Mouse (Mus musculus): ENCODE measurements around the gene 1700013H16Rik. TPM values are rescaled to one million over a fixed set of nuclear protein-coding genes. Genes with fewer than 3 reads are reported as not detected.

Gene 1700013H16Rik
- polyA plus RNA-seq, 1 experiment from 2014 or later, result not detected

DNA sequence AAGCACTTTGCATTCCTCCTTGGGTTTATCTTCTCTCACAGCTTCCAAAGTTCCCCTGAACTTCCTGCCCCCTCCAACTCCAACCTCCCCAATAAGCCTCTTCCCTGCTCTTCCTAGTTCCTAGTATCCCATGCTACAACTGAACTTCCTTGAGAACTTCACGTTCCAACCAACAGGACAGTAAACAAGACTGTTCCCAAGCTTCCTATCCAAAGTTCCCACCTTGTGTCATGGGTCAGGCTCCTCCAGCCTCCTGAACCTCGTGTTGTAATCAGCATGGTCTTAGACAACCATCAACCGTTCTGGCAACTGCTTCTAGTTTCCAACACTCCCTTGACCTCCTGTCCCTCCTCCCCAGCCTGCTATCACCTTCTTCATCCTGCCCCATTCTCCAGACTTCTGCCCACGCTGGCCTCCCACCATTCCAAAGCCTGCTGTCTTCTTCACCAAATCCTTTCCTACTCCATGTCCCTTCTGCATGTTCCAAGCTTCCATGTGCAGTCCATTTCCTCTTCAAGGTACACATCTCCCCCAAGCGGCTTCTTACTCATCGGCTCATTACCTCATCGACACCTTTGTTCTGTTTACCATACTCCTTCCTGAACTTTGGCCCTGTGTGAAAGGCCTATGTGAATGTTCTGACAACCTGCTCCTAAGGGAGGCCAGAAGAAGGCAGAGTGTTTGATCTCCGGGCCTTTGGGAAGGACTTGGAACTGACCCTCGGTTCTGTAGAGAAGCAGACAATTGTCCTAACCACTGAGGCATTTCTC, 63.4 kb downstream of the 1700013H16Rik start:
- WGBS, result 81% methylated on average over 9 of the region's 9 CpGs
- H3K9me3 ChIP-seq, result no peaks in the 10 kb centered on the region
- ATAC-seq (ENCODE audit: insufficient number of reproducible peaks, insufficient read depth, low FRiP score, low TSS enrichment), result no peak

DNA sequence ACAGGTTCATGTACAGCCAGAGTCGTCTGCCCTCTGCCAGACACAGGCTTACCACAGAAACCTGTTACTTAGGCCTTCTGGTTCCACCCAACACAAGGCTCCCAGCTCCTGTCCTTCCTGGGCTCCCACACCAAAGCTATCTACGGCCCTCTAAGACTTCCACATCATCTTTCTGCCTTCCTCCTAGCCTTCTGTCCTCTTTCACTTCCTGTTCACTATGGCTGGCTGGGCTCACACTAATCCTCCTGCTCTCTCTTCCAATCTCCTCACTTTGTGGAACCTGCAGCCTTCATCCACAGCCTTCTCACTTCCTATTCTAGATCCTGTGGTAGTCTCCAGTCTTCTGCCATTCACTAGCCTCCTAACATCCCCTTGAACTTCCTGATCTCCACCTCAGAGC, 64.5 kb downstream of the 1700013H16Rik start:
- no peak for ATAC-seq (ENCODE audit: insufficient number of reproducible peaks, insufficient read depth, low FRiP score, low TSS enrichment)
- no peaks in the 10 kb centered on the region for H3K4me1 ChIP-seq
- WGBS, result 71% methylated on average over 2 of the region's 2 CpGs
- H3K4me2 ChIP-seq (replicated peaks), result no peak overlapping the region
- H3K9ac ChIP-seq, result no peak overlapping the region
- no peaks in the 10 kb centered on the region for H3K9me3 ChIP-seq
- H3K27ac ChIP-seq, result no peak overlapping the region
- no peaks in the 10 kb centered on the region for H3K36me3 ChIP-seq
- no peaks in the 10 kb centered on the region for H3K27me3 ChIP-seq
- no peak overlapping the region for H3K4me3 ChIP-seq

More for the DNA sequence above, 63.4 kb downstream of the 1700013H16Rik start:
- Histone ChIP-seq H3K27ac (no peak overlapping the region), H3K4me3 (no peak overlapping the region), H3K36me3 (no peaks in the 10 kb centered on the region), H3K4me1 (no peaks in the 10 kb centered on the region), H3K4me2 (replicated peaks) (no peak overlapping the region), H3K27me3 (no peaks in the 10 kb centered on the region), H3K9ac (no peak overlapping the region)

Other genes starting within 250 kb of the 1700013H16Rik start
- gene Rtl8c, start 149.8 kb downstream of the 1700013H16Rik start, polyA plus RNA-seq (2016; fragmentation: Nextera tagmentation; extraction: Ambion mirVana), result 31.6 and 35.2 TPM in 2 replicates
- gene Gm14597, start 148.9 kb downstream of the 1700013H16Rik start, polyA plus RNA-seq (2016; fragmentation: Nextera tagmentation; extraction: Ambion mirVana), result not detected in 2 replicates
- gene Rtl8a, start 114.1 kb downstream of the 1700013H16Rik start, polyA plus RNA-seq (2016; fragmentation: Nextera tagmentation; extraction: Ambion mirVana), result 66.0 and 67.4 TPM in 2 replicates
- 63.4 and 66.2 TPM in 2 replicates for gene Rtl8b, start 87.4 kb downstream of the 1700013H16Rik start, polyA plus RNA-seq (2016; fragmentation: Nextera tagmentation; extraction: Ambion mirVana)
- gene 4930502E18Rik, start 33.0 kb downstream of the 1700013H16Rik start, polyA plus RNA-seq (2016; fragmentation: Nextera tagmentation; extraction: Ambion mirVana), result 0.45 and 0.62 TPM in 2 replicates
- not detected in 2 replicates for gene Zfp36l3, start 18.6 kb upstream of the 1700013H16Rik start, polyA plus RNA-seq (2016; fragmentation: Nextera tagmentation; extraction: Ambion mirVana)
- gene Xlr, start 39.9 kb upstream of the 1700013H16Rik start, polyA plus RNA-seq (2016; fragmentation: Nextera tagmentation; extraction: Ambion mirVana), result 1.3 and 1.8 TPM in 2 replicates